24 mouse cellular contexts compared by ENCODE assay signal in the genomic region with DNA sequence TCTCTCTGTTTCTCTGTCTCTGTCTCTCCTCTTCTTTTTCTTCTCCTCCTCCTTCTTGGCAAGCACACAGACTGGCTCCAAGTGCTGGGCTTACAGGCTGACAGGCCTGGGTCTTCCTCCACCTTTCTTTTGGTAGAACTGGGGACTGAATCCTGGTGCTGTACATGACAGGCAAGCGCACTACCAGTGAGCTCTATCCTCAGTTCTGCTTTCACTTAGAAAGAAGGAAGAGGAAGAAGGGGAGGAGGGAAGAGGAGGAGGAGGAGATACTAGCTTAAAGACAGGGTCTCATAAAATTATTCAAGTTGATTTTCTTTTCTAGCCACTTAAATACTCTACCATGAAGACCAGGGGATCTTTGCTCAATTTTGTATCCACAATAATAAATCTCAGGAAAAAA.
DNase-seq lines count a peak whose midpoint lies in the region; ATAC-seq and TF ChIP-seq lines count a peak whose summit lies in the region.
"Had no signal": no experiment of that assay in that cellular context is flagged by ENCODE, and none has a peak within 500 bp of the region (broad histone marks: within the 10 kb centered on the region; RNA-seq: fewer than 3 reads in every experiment).

No protein-coding gene starts in this region.

- TF ChIP-seq POLR2A in bone marrow macrophage, adult 2 months (IDR thresholded peaks at IDR 0.05; ENCODE audit: borderline replicate concordance, low read depth, low read length): no peak

- peak overlapping the region; percentile 54; the same call in 1 of the 2 replicates for H3K27ac ChIP-seq in bone marrow macrophage, adult 2 months (ENCODE audit: insufficient read depth, low read depth, low read length)
- H3K27ac ChIP-seq in midbrain, embryonic 14.5 days (replicated peaks; ENCODE audit: low read depth, low read length): no peak overlapping the region
- no peak overlapping the region for H3K27ac ChIP-seq in hindbrain, embryonic 14.5 days
- H3K27ac ChIP-seq: embryonic facial prominence, embryonic 13.5 days; embryonic facial prominence, embryonic 15.5 days; forebrain, embryonic 10.5 days; forebrain, embryonic 12.5 days had no signal

- TF ChIP-seq CTCF in bone marrow macrophage, adult 2 months (IDR thresholded peaks at IDR 0.05; ENCODE audit: low read depth, low read length): no peak

- no peak overlapping the region for H3K4me2 ChIP-seq in midbrain, embryonic 14.5 days (ENCODE audit: low read length)
- H3K4me2 ChIP-seq in hindbrain, embryonic 14.5 days (replicated peaks): no peak overlapping the region
- H3K4me2 ChIP-seq: embryonic facial prominence, embryonic 13.5 days; embryonic facial prominence, embryonic 15.5 days; forebrain, embryonic 12.5 days had no signal

- no peaks in the 10 kb centered on the region for H3K27me3 ChIP-seq in midbrain, embryonic 14.5 days (ENCODE audit: control insufficient read depth, insufficient read depth, low read length)
- H3K27me3 ChIP-seq in hindbrain, embryonic 14.5 days (ENCODE audit: control insufficient read depth, insufficient read depth, low read length): no peaks in the 10 kb centered on the region
- H3K27me3 ChIP-seq: embryonic facial prominence, embryonic 13.5 days; embryonic facial prominence, embryonic 15.5 days; forebrain, embryonic 12.5 days; Patski had no signal

- ATAC-seq in granulocyte monocyte progenitor cell, adult 5-6 weeks (replicated peaks; ENCODE audit: poor library complexity, severe bottlenecking): peak; percentile 57
- ATAC-seq in megakaryocyte progenitor cell, adult 5-6 weeks (replicated peaks; ENCODE audit: poor library complexity): peak; percentile 57
- ATAC-seq in midbrain, embryonic 14.5 days (ENCODE audit: low FRiP score, low TSS enrichment): no peak
- no peak for ATAC-seq in hindbrain, embryonic 14.5 days (ENCODE audit: low FRiP score)
- ATAC-seq: activated CD4-positive, CD25-positive, alpha-beta regulatory T cell, adult 4 months; forebrain, embryonic 14.5 days; forebrain, embryonic 16.5 days; Patski had no signal

- H3K4me1 ChIP-seq in bone marrow macrophage, adult 2 months (ENCODE audit: control insufficient read depth, insufficient read depth, low read length): peaks cover 12% of the 10 kb centered on the region
- H3K4me1 ChIP-seq in midbrain, embryonic 14.5 days (ENCODE audit: control insufficient read depth, insufficient read depth, low read length): no peaks in the 10 kb centered on the region
- H3K4me1 ChIP-seq in hindbrain, embryonic 14.5 days (replicated peaks; ENCODE audit: control insufficient read depth, insufficient read depth, low read length): no peaks in the 10 kb centered on the region
- H3K4me1 ChIP-seq: embryonic facial prominence, embryonic 13.5 days; embryonic facial prominence, embryonic 15.5 days; forebrain, embryonic 10.5 days; forebrain, embryonic 12.5 days had no signal

- H3K9me3 ChIP-seq in midbrain, embryonic 14.5 days (ENCODE audit: control insufficient read depth, low read length): no peaks in the 10 kb centered on the region
- H3K9me3 ChIP-seq in hindbrain, embryonic 14.5 days (ENCODE audit: control insufficient read depth, low read length): no peaks in the 10 kb centered on the region
- H3K9me3 ChIP-seq: embryonic facial prominence, embryonic 13.5 days; embryonic facial prominence, embryonic 15.5 days; forebrain, embryonic 10.5 days; forebrain, embryonic 12.5 days had no signal

- H3K9ac ChIP-seq in midbrain, embryonic 14.5 days (replicated peaks; ENCODE audit: low read length): no peak overlapping the region
- H3K9ac ChIP-seq in hindbrain, embryonic 14.5 days: no peak overlapping the region
- H3K9ac ChIP-seq: embryonic facial prominence, embryonic 13.5 days; embryonic facial prominence, embryonic 15.5 days; forebrain, embryonic 12.5 days had no signal

- no peak overlapping the region for H3K4me3 ChIP-seq in bone marrow macrophage, adult 2 months (ENCODE audit: insufficient read depth, low read length)
- H3K4me3 ChIP-seq in midbrain, embryonic 14.5 days (replicated peaks; ENCODE audit: low read depth, low read length): no peak overlapping the region
- H3K4me3 ChIP-seq in hindbrain, embryonic 14.5 days (replicated peaks; ENCODE audit: low read length): no peak overlapping the region
- H3K4me3 ChIP-seq: embryonic facial prominence, embryonic 13.5 days; embryonic facial prominence, embryonic 15.5 days; erythroblast, embryonic 14.5 days; forebrain, embryonic 10.5 days; forebrain, embryonic 12.5 days had no signal

- no peaks in the 10 kb centered on the region for H3K36me3 ChIP-seq in midbrain, embryonic 14.5 days (ENCODE audit: control insufficient read depth, insufficient read depth, low read length)
- H3K36me3 ChIP-seq in hindbrain, embryonic 14.5 days (replicated peaks; ENCODE audit: control insufficient read depth, insufficient read depth): no peaks in the 10 kb centered on the region
- H3K36me3 ChIP-seq: forebrain, embryonic 10.5 days had no signal

- no peak for DNase-seq in midbrain, embryonic 14.5 days
- DNase-seq in hindbrain, embryonic 14.5 days (ENCODE audit: low spot score): no peak
- DNase-seq in adrenal gland, adult 18-20 months (ENCODE audit: low spot score in 2 of 2): no peak
- DNase-seq: adrenal gland, adult 2 months; adrenal gland, postnatal 14 days; adrenal gland, postnatal 36 days; cerebellum, adult 11 months; cerebellum, adult 18-20 months; cerebellum, adult 8-10 months; cerebellum, postnatal 10 days; cerebellum, postnatal 25 days; embryo, embryonic 11 days had no signal

- 97% methylated on average over 1 of the region's 1 CpGs for WGBS in midbrain, embryonic 14.5 days
- 89% methylated on average over 1 of the region's 1 CpGs for WGBS in hindbrain, embryonic 14.5 days

Comparison
In these comparisons a context has a peak if more than half of its experiments do, and no peak if none do; other contexts are left out.
1. ATAC-seq: peak in granulocyte monocyte progenitor cell, adult 5-6 weeks (single experiment) and megakaryocyte progenitor cell, adult 5-6 weeks (single experiment); none in midbrain, embryonic 14.5 days (single experiment) and hindbrain, embryonic 14.5 days (single experiment).